Mouse (Mus musculus): Measurements from ENCODE around the gene Sf3b2.

- TF ChIP-seq ZNF384 (IDR thresholded peaks at IDR 0.05; ENCODE audit: low read depth, low read length) (no peak), KAT2A (conservative IDR thresholded peaks at IDR 0.05; ENCODE audit: low read depth, low read length) (no peak), USF1 (IDR thresholded peaks at IDR 0.05; ENCODE audit: low read depth, low read length) (no peak), RAD21 (IDR thresholded peaks at IDR 0.05; ENCODE audit: low read depth, low read length) (no peak)
Observed at GRCm38 (mm10) chr19:5272326-5272795, 22.9 kb downstream of the Sf3b2 start.
